Mouse (Mus musculus): ENCODE measurements around the gene Nfatc3. TPM values are rescaled to one million over a fixed set of nuclear protein-coding genes. Genes with fewer than 3 reads are reported as not detected.

Gene Nfatc3
- total and polyA plus RNA-seq, 3 experiments = 29.0 to 96.3 (median 37.8) TPM

GRCm38 (mm10) chr8:106108729-106109128 lies 50.1 kb downstream of the Nfatc3 start:
- H3K9ac ChIP-seq (ENCODE audit: insufficient read depth, low read depth) = no peak overlapping the region
- no peak overlapping the region for H3K4me2 ChIP-seq (ENCODE audit: insufficient read depth, low read depth, poor library complexity, severe bottlenecking)
- in situ Hi-C loops (cut with MboI; ENCODE audit: low pct_ligation_motif_present, low pct_unique_long_range_greater_than_20kb, low sequenced_read_pairs) = no loop called here
- dilution Hi-C loops (cut with MboI; ENCODE audit: extremely low pct_ligation_motif_present, extremely low pct_unique_long_range_greater_than_20kb, low sequenced_read_pairs) = no loop called here
- H3K27me3 ChIP-seq (replicated peaks) = no peaks in the 10 kb centered on the region
- H3K9me3 ChIP-seq (replicated peaks; ENCODE audit: low read length) = no peaks in the 10 kb centered on the region
- DNase-seq (ENCODE audit: extremely low read depth) = no peak
- TF ChIP-seq CHD2 (IDR thresholded peaks at IDR 0.05; ENCODE audit: low read length) (no peak), TBP (conservative IDR thresholded peaks at IDR 0.05; ENCODE audit: low read depth, low read length) (no peak), MEF2A (IDR thresholded peaks at IDR 0.05; ENCODE audit: borderline replicate concordance, low read depth, low read length) (no peak), EP300 (IDR thresholded peaks at IDR 0.05; ENCODE audit: low read length) (no peak), SIN3A (IDR thresholded peaks at IDR 0.05; ENCODE audit: low read length) (no peak), POLR2AphosphoS2 (IDR thresholded peaks at IDR 0.05; ENCODE audit: low read depth, low read length) (no peak)
- H3K36me3 ChIP-seq (replicated peaks in 1 of 2; ENCODE audit: control insufficient read depth in 1 of 2, insufficient read depth in 1 of 2, low read length in 1 of 2) = peaks cover 48 to 87% of the 10 kb centered on the region in 2 experiments
- H3K4me1 ChIP-seq (ENCODE audit: control insufficient read depth in 1 of 2, insufficient read depth in 2 of 2) = no peaks in the 10 kb centered on the region
- no peak overlapping the region for H3K27ac ChIP-seq (ENCODE audit: insufficient read depth, low read depth)
- H3K4me3 ChIP-seq (replicated peaks in 1 of 3; ENCODE audit: low read depth in 2 of 3, low read length in 2 of 3, poor library complexity in 1 of 3) = no peak overlapping the region
- H3K79me2 ChIP-seq (replicated peaks; ENCODE audit: control insufficient read depth, extremely low read depth, insufficient read depth, poor library complexity, severe bottlenecking) = peaks cover 21% of the 10 kb centered on the region

GRCm38 (mm10) chr8:106112041-106112440 lies 53.4 kb downstream of the Nfatc3 start:
- H3K4me2 ChIP-seq (ENCODE audit: insufficient read depth, low read depth, poor library complexity, severe bottlenecking) = no peak overlapping the region
- H3K27me3 ChIP-seq (replicated peaks) = no peaks in the 10 kb centered on the region
- no peak overlapping the region for H3K9ac ChIP-seq (ENCODE audit: insufficient read depth, low read depth)
- H3K79me2 ChIP-seq (replicated peaks; ENCODE audit: control insufficient read depth, extremely low read depth, insufficient read depth, poor library complexity, severe bottlenecking) = peaks cover 9% of the 10 kb centered on the region
- H3K27ac ChIP-seq (ENCODE audit: insufficient read depth, low read depth) = no peak overlapping the region
- no peak for DNase-seq (ENCODE audit: extremely low read depth)
- TF ChIP-seq TBP (conservative IDR thresholded peaks at IDR 0.05; ENCODE audit: low read depth, low read length) = no peak
- TF ChIP-seq MAFK (IDR thresholded peaks at IDR 0.05; ENCODE audit: insufficient replicate concordance, low read length) = no peak
- no peak for TF ChIP-seq CTCF (conservative IDR thresholded peaks at IDR 0.05 in 1 of 2, IDR thresholded peaks at IDR 0.05 in 1 of 2; ENCODE audit: low read depth in 2 of 2, low read length in 2 of 2)
- TF ChIP-seq POLR2AphosphoS2 (IDR thresholded peaks at IDR 0.05; ENCODE audit: low read depth, low read length) = no peak
- dilution Hi-C loops (cut with MboI; ENCODE audit: extremely low pct_ligation_motif_present, extremely low pct_unique_long_range_greater_than_20kb, low sequenced_read_pairs) (no loop called here), in situ Hi-C loops (cut with MboI; ENCODE audit: low pct_ligation_motif_present, low pct_unique_long_range_greater_than_20kb, low sequenced_read_pairs) (no loop called here)
- peaks cover 57 to 80% of the 10 kb centered on the region in 2 experiments for H3K36me3 ChIP-seq (replicated peaks in 1 of 2; ENCODE audit: control insufficient read depth in 1 of 2, insufficient read depth in 1 of 2, low read length in 1 of 2)
- no peaks in the 10 kb centered on the region for H3K9me3 ChIP-seq (replicated peaks; ENCODE audit: low read length)
- H3K4me1 ChIP-seq (ENCODE audit: control insufficient read depth in 1 of 2, insufficient read depth in 2 of 2) = no peaks in the 10 kb centered on the region
- no peak overlapping the region for H3K4me3 ChIP-seq (replicated peaks in 1 of 3; ENCODE audit: low read depth in 2 of 3, low read length in 2 of 3, poor library complexity in 1 of 3)

- in situ Hi-C loops (cut with MboI; ENCODE audit: low pct_ligation_motif_present, low pct_unique_long_range_greater_than_20kb, low sequenced_read_pairs) = no loop called here
- no peak for DNase-seq (ENCODE audit: extremely low read depth)
- Histone ChIP-seq H3K27me3 (replicated peaks) (no peaks in the 10 kb centered on the region), H3K36me3 (replicated peaks in 1 of 2; ENCODE audit: control insufficient read depth in 1 of 2, insufficient read depth in 1 of 2, low read length in 1 of 2) (peaks cover 58 to 81% of the 10 kb centered on the region in 2 experiments), H3K9me3 (replicated peaks; ENCODE audit: low read length) (no peaks in the 10 kb centered on the region), H3K4me2 (ENCODE audit: insufficient read depth, low read depth, poor library complexity, severe bottlenecking) (no peak overlapping the region), H3K79me2 (replicated peaks; ENCODE audit: control insufficient read depth, extremely low read depth, insufficient read depth, poor library complexity, severe bottlenecking) (peaks cover 11% of the 10 kb centered on the region), H3K4me3 (replicated peaks in 1 of 3; ENCODE audit: low read depth in 2 of 3, low read length in 2 of 3, poor library complexity in 1 of 3) (no peak overlapping the region), H3K27ac (ENCODE audit: insufficient read depth, low read depth) (no peak overlapping the region), H3K4me1 (ENCODE audit: control insufficient read depth in 1 of 2, insufficient read depth in 2 of 2) (no peaks in the 10 kb centered on the region), H3K9ac (ENCODE audit: insufficient read depth, low read depth) (no peak overlapping the region)
- no peak for TF ChIP-seq MAZ (IDR thresholded peaks at IDR 0.05; ENCODE audit: low read depth, low read length)
- no peak for TF ChIP-seq ETS1 (conservative IDR thresholded peaks at IDR 0.05; ENCODE audit: low read depth, low read length)
- TF ChIP-seq PAX5 (IDR thresholded peaks at IDR 0.05; ENCODE audit: low read length) = no peak
- TF ChIP-seq SIN3A (IDR thresholded peaks at IDR 0.05; ENCODE audit: low read length) = no peak
- TF ChIP-seq ZC3H11A (IDR thresholded peaks at IDR 0.05; ENCODE audit: low read depth, low read length) = no peak
- TF ChIP-seq RAD21 (IDR thresholded peaks at IDR 0.05; ENCODE audit: low read depth, low read length) = no peak
- dilution Hi-C loops (cut with MboI; ENCODE audit: extremely low pct_ligation_motif_present, extremely low pct_unique_long_range_greater_than_20kb, low sequenced_read_pairs) = no loop called here
Measured at GRCm38 (mm10) chr8:106112514-106112913, 53.9 kb downstream of the Nfatc3 start.
